Mouse (Mus musculus) midbrain, embryonic 11.5 days (tissue): ENCODE measurements around the gene Ebf1. TPM values are rescaled to one million over a fixed set of nuclear protein-coding genes. Genes with fewer than 3 reads are reported as not detected.

Experiments used
- ATAC-seq: fragments of 200-750 bp; cut with Nextera tagmentation; 2 replicates; pipeline ENCODE4 v1.8.0; 2017; ENCODE audit warnings: moderate TSS enrichment, moderate library complexity; ENCODE audit not compliant: low FRiP score
- DNase-seq: peaks from one replicate; pipeline ENCODE4 v3.0.0; 2015; ENCODE audit warnings: low spot score; ENCODE audit errors: missing footprints
- H3K27ac ChIP-seq: fragments of 300-500 bp; sonication (generic); 2 replicates; pipeline ENCODE4 v1.5.1; 2014; ENCODE audit warnings: low read depth, low read length
- H3K27me3 ChIP-seq: fragments of 300-500 bp; sonication (generic); 2 replicates; pipeline ENCODE4 v1.6.1; 2014; ENCODE audit warnings: mild to moderate bottlenecking, low read length, moderate library complexity, mixed read lengths; ENCODE audit not compliant: control insufficient read depth, insufficient read depth
- H3K36me3 ChIP-seq: fragments of 300-500 bp; sonication (generic); 2 replicates; pipeline ENCODE4 v1.6.1; 2014; ENCODE audit warnings: mild to moderate bottlenecking, low read length, moderate library complexity, mixed read lengths; ENCODE audit not compliant: control insufficient read depth, insufficient read depth
- H3K4me1 ChIP-seq: fragments of 300-500 bp; sonication (generic); 2 replicates; pipeline ENCODE4 v1.6.1; 2014; ENCODE audit warnings: low read length; ENCODE audit not compliant: control insufficient read depth, insufficient read depth
- H3K4me2 ChIP-seq: fragments of 300-500 bp; sonication (generic); 2 replicates; pipeline ENCODE4 v1.6.1; 2014; ENCODE audit warnings: mild to moderate bottlenecking, moderate library complexity
- H3K4me3 ChIP-seq: fragments of 300-500 bp; sonication (generic); 2 replicates; pipeline ENCODE4 v1.5.1; 2014; ENCODE audit warnings: low read depth, low read length
- H3K9ac ChIP-seq: fragments of 300-500 bp; sonication (generic); 2 replicates; pipeline ENCODE4 v1.6.1; 2014; ENCODE audit warnings: low read length
- H3K9me3 ChIP-seq: fragments of 300-500 bp; sonication (generic); 2 replicates; pipeline ENCODE4 v1.6.1; 2016; ENCODE audit warnings: low read length; ENCODE audit not compliant: control insufficient read depth
- WGBS: fragments of 180-500 bp; shearing (Covaris S2); extraction: QIAGEN DNeasy Blood & Tissue Kit; methylation state at CpG from one replicate; pipeline ENCODE4 v1.1.7; 2014; 5-methylcytosine and 5-hydroxymethylcytosine counted together
- polyA plus RNA-seq: library from polyadenylated mRNA; unstranded; fragments of >200 nt; fragmentation: Nextera tagmentation; extraction: Ambion mirVana; gene quantifications from 2 replicates; pipeline ENCODE4 v1.2.1, GENCODE M21; 2014

Gene Ebf1
- polyA plus RNA-seq, 1 experiment from 2014 or later: 73.8 TPM

DNA sequence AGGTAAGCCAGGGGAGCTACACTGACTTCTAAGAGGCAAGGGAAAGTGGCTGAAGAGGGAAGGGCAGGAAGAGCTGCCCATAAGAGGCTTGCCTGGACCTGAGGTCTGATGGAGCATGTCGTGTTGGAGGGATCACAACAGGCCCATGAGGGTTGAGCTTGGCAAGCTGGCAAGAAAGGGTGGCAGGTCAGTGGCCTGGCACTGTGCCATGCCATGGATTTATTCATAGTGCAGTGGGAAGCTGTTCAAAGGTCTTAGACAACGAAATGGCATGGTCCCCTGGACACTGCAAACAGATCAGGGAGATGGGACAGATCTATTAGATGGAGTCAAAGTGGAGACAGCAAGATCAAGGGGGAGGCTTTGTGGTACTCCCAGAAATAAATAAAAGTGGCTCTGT lies 24.4 kb downstream of the Ebf1 start:
- H3K4me1 ChIP-seq: no peaks in the 10 kb centered on the region
- ATAC-seq (no peak), DNase-seq (no peak)
- H3K9me3 ChIP-seq: no peaks in the 10 kb centered on the region
- no peaks in the 10 kb centered on the region for H3K36me3 ChIP-seq
- H3K27ac ChIP-seq: no peak overlapping the region
- 84% methylated on average over 2 of the region's 2 CpGs for WGBS
- H3K4me2 ChIP-seq: no peak overlapping the region
- no peak overlapping the region for H3K9ac ChIP-seq
- H3K4me3 ChIP-seq: no peak overlapping the region
- no peaks in the 10 kb centered on the region for H3K27me3 ChIP-seq

- H3K4me2 ChIP-seq: no peak overlapping the region
- 33% methylated on average over 8 of the region's 8 CpGs for WGBS
- H3K4me1 ChIP-seq: peaks cover 40% of the 10 kb centered on the region
- peak; percentile 84 for DNase-seq
- ATAC-seq: peak; percentile 60; the same call in 1 of the 2 replicates
- H3K27me3 ChIP-seq: no peaks in the 10 kb centered on the region
- peak overlapping the region; percentile 45; the same call in 1 of the 2 replicates for H3K27ac ChIP-seq
- H3K4me3 ChIP-seq: no peak overlapping the region
- H3K9ac ChIP-seq: no peak overlapping the region
- no peaks in the 10 kb centered on the region for H3K36me3 ChIP-seq
- H3K9me3 ChIP-seq: no peaks in the 10 kb centered on the region
Measured at GRCm38 (mm10) chr11:44654340-44655019, 37.4 kb downstream of the Ebf1 start.

DNA sequence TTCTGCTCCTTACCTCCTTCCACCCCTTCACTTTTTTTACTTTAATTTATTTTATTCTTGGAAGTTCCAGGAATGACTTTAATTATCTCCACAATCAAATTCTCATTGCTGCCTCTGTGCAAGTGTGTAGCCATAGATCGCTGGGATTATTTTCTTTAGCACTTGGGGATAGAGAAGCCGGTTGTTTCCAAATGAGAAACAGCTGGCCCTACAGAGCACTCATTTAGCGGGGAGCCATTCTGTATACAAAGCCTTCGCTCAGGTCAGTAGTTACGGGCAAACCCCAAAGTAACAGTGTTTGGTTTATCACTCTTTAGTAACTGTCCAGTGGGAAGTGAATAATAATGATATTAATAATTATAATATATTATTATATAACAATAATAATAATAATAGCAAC lies 38.4 kb downstream of the Ebf1 start:
- DNase-seq: peak; percentile 84

GRCm38 (mm10) chr11:44656916-44657315 lies 39.8 kb downstream of the Ebf1 start:
- Histone ChIP-seq H3K27me3 (no peaks in the 10 kb centered on the region), H3K9ac (no peak overlapping the region), H3K4me2 (no peak overlapping the region), H3K36me3 (no peaks in the 10 kb centered on the region), H3K9me3 (no peaks in the 10 kb centered on the region), H3K4me3 (no peak overlapping the region), H3K27ac (no peak overlapping the region), H3K4me1 (peaks cover 27% of the 10 kb centered on the region)
- DNase-seq: peak; percentile 90
- ATAC-seq: peak; percentile 67

More for the DNA sequence above, 38.4 kb downstream of the Ebf1 start:
- WGBS: 40% methylated on average over 5 of the region's 5 CpGs
- no peaks in the 10 kb centered on the region for H3K36me3 ChIP-seq
- H3K9ac ChIP-seq: no peak overlapping the region
- no peaks in the 10 kb centered on the region for H3K9me3 ChIP-seq
- no peak overlapping the region for H3K4me3 ChIP-seq
- ATAC-seq: no peak
- peaks cover 36% of the 10 kb centered on the region for H3K4me1 ChIP-seq
- no peak overlapping the region for H3K4me2 ChIP-seq
- H3K27ac ChIP-seq: peak overlapping the region; percentile 45; the same call in 1 of the 2 replicates
- H3K27me3 ChIP-seq: no peaks in the 10 kb centered on the region

GRCm38 (mm10) chr11:44657833-44658395 lies 40.8 kb downstream of the Ebf1 start:
- Histone ChIP-seq H3K36me3 (no peaks in the 10 kb centered on the region), H3K4me2 (no peak overlapping the region), H3K4me3 (no peak overlapping the region), H3K4me1 (peaks cover 27% of the 10 kb centered on the region), H3K9me3 (no peaks in the 10 kb centered on the region), H3K27ac (peak overlapping the region; percentile 30; the same call in 1 of the 2 replicates), H3K9ac (no peak overlapping the region), H3K27me3 (no peaks in the 10 kb centered on the region)
- 0 out of 2 replicates have a peak, but pooled peaks have one; percentile 33 for ATAC-seq
- WGBS: 37% methylated on average over 6 of the region's 6 CpGs
- peak; percentile 84 for DNase-seq

- no peak overlapping the region for H3K27ac ChIP-seq
- no peak overlapping the region for H3K9ac ChIP-seq
- no peaks in the 10 kb centered on the region for H3K36me3 ChIP-seq
- DNase-seq (no peak), ATAC-seq (no peak)
- no peak overlapping the region for H3K4me3 ChIP-seq
- H3K4me2 ChIP-seq: no peak overlapping the region
- H3K27me3 ChIP-seq: no peaks in the 10 kb centered on the region
- no peaks in the 10 kb centered on the region for H3K9me3 ChIP-seq
- H3K4me1 ChIP-seq: peaks cover 33% of the 10 kb centered on the region
- 83% methylated on average over 5 of the region's 5 CpGs for WGBS
Measured at GRCm38 (mm10) chr11:44661875-44662274, 44.8 kb downstream of the Ebf1 start.

DNA sequence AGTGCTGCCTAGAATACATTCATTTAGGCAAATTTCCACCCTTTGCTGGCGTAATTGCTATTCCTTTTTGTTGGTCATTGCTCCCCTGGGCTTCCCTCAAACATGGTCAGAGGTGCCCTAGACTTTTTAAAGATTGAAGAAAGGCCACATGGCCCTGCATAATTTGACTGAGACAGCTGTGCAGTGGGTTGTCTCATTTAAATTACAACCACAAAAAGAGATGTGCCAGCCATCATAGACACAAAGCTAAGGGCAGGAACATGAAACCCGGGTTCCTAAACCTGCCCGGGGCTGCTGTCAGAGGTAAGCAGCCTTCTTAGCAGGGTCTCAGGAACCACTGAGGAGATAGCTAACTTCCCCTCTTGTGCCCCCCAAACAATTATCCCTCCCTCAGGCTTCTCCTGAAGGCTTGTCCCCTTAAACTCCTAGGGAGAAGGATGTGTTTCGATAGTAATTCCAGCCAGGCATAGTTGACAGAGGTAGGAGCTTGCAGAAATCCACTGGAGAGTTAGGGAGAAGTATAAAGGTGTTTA lies 46.6 kb downstream of the Ebf1 start:
- WGBS: 29% methylated on average over 4 of the region's 4 CpGs
- no peak for ATAC-seq

GRCm38 (mm10) chr11:44665156-44665682 lies 48.1 kb downstream of the Ebf1 start:
- Histone ChIP-seq H3K36me3 (no peaks in the 10 kb centered on the region), H3K27ac (peak overlapping the region; percentile 67)
- WGBS: 0% methylated on average over 18 of the region's 18 CpGs

More for the DNA sequence above, 46.6 kb downstream of the Ebf1 start:
- Histone ChIP-seq H3K9me3 (no peaks in the 10 kb centered on the region), H3K4me1 (peaks cover 24% of the 10 kb centered on the region), H3K9ac (no peak overlapping the region), H3K27ac (no peak overlapping the region; the same call in 1 of the 2 replicates), H3K4me2 (no peak overlapping the region), H3K36me3 (no peaks in the 10 kb centered on the region), H3K4me3 (no peak overlapping the region), H3K27me3 (no peaks in the 10 kb centered on the region)
- peak; percentile 89 for DNase-seq

More at GRCm38 (mm10) chr11:44665156-44665682, 48.1 kb downstream of the Ebf1 start:
- Histone ChIP-seq H3K4me3 (peak overlapping the region; percentile 16; the same call in 1 of the 2 replicates), H3K4me2 (peak overlapping the region; percentile 52), H3K9ac (peak overlapping the region; percentile 65), H3K9me3 (no peaks in the 10 kb centered on the region), H3K27me3 (no peaks in the 10 kb centered on the region), H3K4me1 (peaks cover 24% of the 10 kb centered on the region)
- ATAC-seq: peak; percentile 87
- peak; percentile 94 for DNase-seq
